Mouse (Mus musculus) kidney, postnatal 0 days (tissue): Measurements from ENCODE around the gene Hspa2. TPM values are rescaled to one million over a fixed set of nuclear protein-coding genes. Genes with fewer than 3 reads are reported as not detected.
"Not testable (repeated sequence)": the region's sequence is repeated elsewhere in the genome, so short reads cannot be mapped to it uniquely, and the experiment has no call there.

ENCODE experiments used
- ATAC-seq: fragments of 200-750 bp; cut with Nextera tagmentation; replicated peaks from 2 replicates; pipeline ENCODE4 v1.8.0; 2017; ENCODE audit warnings: low read depth, moderate number of reproducible peaks, moderate TSS enrichment, moderate library complexity; ENCODE audit not compliant: low FRiP score
- DNase-seq: peaks from one replicate; pipeline ENCODE4 v3.0.0-alpha.2; 2016; ENCODE audit warnings: low spot score
- H3K27ac ChIP-seq: fragments of 300-500 bp; sonication (generic); 2 replicates; pipeline ENCODE4 v1.5.1; 2014; ENCODE audit warnings: mild to moderate bottlenecking
- H3K27me3 ChIP-seq: fragments of 300-500 bp; sonication (generic); 2 replicates; pipeline ENCODE4 v1.6.1; 2014; ENCODE audit warnings: low read length, mixed read lengths; ENCODE audit not compliant: insufficient read depth
- H3K36me3 ChIP-seq: fragments of 300-500 bp; sonication (generic); 2 replicates; pipeline ENCODE4 v1.6.1; 2014; ENCODE audit warnings: low read length, mixed read lengths; ENCODE audit not compliant: insufficient read depth
- H3K4me1 ChIP-seq: fragments of 300-500 bp; sonication (generic); replicated peaks from 2 replicates; pipeline ENCODE4 v1.6.1; 2014; ENCODE audit warnings: antibody characterized with exemption, low read length, mixed read lengths; ENCODE audit not compliant: insufficient read depth
- H3K4me2 ChIP-seq: fragments of 300-500 bp; sonication (generic); 2 replicates; pipeline ENCODE4 v1.6.1; 2014; ENCODE audit warnings: mild to moderate bottlenecking, low read length, moderate library complexity, mixed read lengths
- H3K4me3 ChIP-seq: fragments of 300-500 bp; sonication (generic); replicated peaks from 2 replicates; pipeline ENCODE4 v1.5.1; 2014; ENCODE audit warnings: low read depth, low read length
- H3K9ac ChIP-seq: fragments of 300-500 bp; sonication (generic); 2 replicates; pipeline ENCODE4 v1.6.1; 2014; ENCODE audit warnings: low read depth, low read length
- H3K9me3 ChIP-seq: fragments of 300-500 bp; sonication (generic); replicated peaks from 2 replicates; pipeline ENCODE4 v1.6.1; 2016; ENCODE audit warnings: low read length, inconsistent platforms, mixed read lengths
- CTCF ChIP-seq: IDR thresholded peaks from 2 replicates; pipeline ENCODE4 v1.5.1; 2016; ENCODE audit warnings: antibody characterized with exemption, low read depth, mild to moderate bottlenecking, moderate library complexity
- WGBS: fragments of 180-500 bp; shearing (Covaris S2); extraction: QIAGEN DNeasy Blood & Tissue Kit; methylation state at CpG from one replicate; pipeline ENCODE4 v1.1.7; 2014; 5-methylcytosine and 5-hydroxymethylcytosine counted together
- polyA plus RNA-seq: library from polyadenylated mRNA; unstranded; fragments of >200 nt; fragmentation: Nextera tagmentation; extraction: Ambion mirVana; gene quantifications from 2 replicates; pipeline ENCODE4 v1.2.1, GENCODE M21; 2015

Gene Hspa2
- polyA plus RNA-seq, 1 experiment from 2014 or later: 12.4 TPM

- ATAC-seq (peak; percentile 52; the same call in 1 of the 2 replicates), DNase-seq (no peak)
- Histone ChIP-seq H3K4me3 (no peak overlapping the region), H3K36me3 (no peaks in the 10 kb centered on the region), H3K9ac (no peak overlapping the region), H3K27me3 (no peaks in the 10 kb centered on the region), H3K27ac (no peak overlapping the region), H3K4me1 (no peaks in the 10 kb centered on the region), H3K9me3 (no peaks in the 10 kb centered on the region), H3K4me2 (peak overlapping the region; percentile 81)
- 50% methylated on average over 8 of the region's 8 CpGs for WGBS
- no peak for TF ChIP-seq CTCF
Observed at GRCm38 (mm10) chr12:76435549-76435948, 31.6 kb downstream of the Hspa2 start.

- not testable (repeated sequence) for ATAC-seq, H3K36me3 ChIP-seq, H3K4me2 ChIP-seq, H3K9ac ChIP-seq, H3K27me3 ChIP-seq, DNase-seq, H3K4me3 ChIP-seq, H3K4me1 ChIP-seq, H3K9me3 ChIP-seq, H3K27ac ChIP-seq
- 80% methylated on average over 6 of the region's 6 CpGs for WGBS
Observed at GRCm38 (mm10) chr12:76443488-76443887, 39.5 kb downstream of the Hspa2 start.

- Histone ChIP-seq H3K9ac (no peak overlapping the region), H3K27ac (peak overlapping the region; percentile 37; the same call in 1 of the 2 replicates), H3K4me2 (peak overlapping the region; percentile 41), H3K36me3 (no peaks in the 10 kb centered on the region), H3K27me3 (no peaks in the 10 kb centered on the region), H3K9me3 (no peaks in the 10 kb centered on the region), H3K4me1 (0 out of 2 replicates have a peak, but pooled peaks cover 3% of the 10 kb centered on the region), H3K4me3 (peak overlapping the region; percentile 19; the same call in 1 of the 2 replicates)
- DNase-seq: peak; percentile 73
- peak; percentile 74 for ATAC-seq
- TF ChIP-seq CTCF: no peak
- WGBS: 22% methylated on average over 10 of the region's 10 CpGs
Observed at GRCm38 (mm10) chr12:76444359-76444772, 40.4 kb downstream of the Hspa2 start.

GRCm38 (mm10) chr12:76444862-76445261 lies 40.9 kb downstream of the Hspa2 start:
- H3K9ac ChIP-seq: no peak overlapping the region
- no peaks in the 10 kb centered on the region for H3K27me3 ChIP-seq
- H3K36me3 ChIP-seq: no peaks in the 10 kb centered on the region
- peak overlapping the region; percentile 37; the same call in 1 of the 2 replicates for H3K27ac ChIP-seq
- H3K4me1 ChIP-seq: 0 out of 2 replicates have a peak, but pooled peaks cover 3% of the 10 kb centered on the region
- 83% methylated on average over 6 of the region's 6 CpGs for whole genome bisulfite sequencing
- ATAC-seq (no peak), DNase-seq (no peak)
- peak overlapping the region; percentile 19; the same call in 1 of the 2 replicates for H3K4me3 ChIP-seq
- no peak for TF ChIP-seq CTCF
- peak overlapping the region; percentile 41 for H3K4me2 ChIP-seq
- H3K9me3 ChIP-seq: no peaks in the 10 kb centered on the region

- no peak overlapping the region for H3K9ac ChIP-seq
- DNase-seq (peak; percentile 48), ATAC-seq (peak; percentile 88)
- H3K9me3 ChIP-seq: no peaks in the 10 kb centered on the region
- no peak overlapping the region for H3K4me3 ChIP-seq
- H3K4me1 ChIP-seq: 0 out of 2 replicates have a peak, but pooled peaks cover 3% of the 10 kb centered on the region
- 35% methylated on average over 11 of the region's 11 CpGs for WGBS
- H3K27ac ChIP-seq: peak overlapping the region; percentile 37; the same call in 1 of the 2 replicates
- no peaks in the 10 kb centered on the region for H3K27me3 ChIP-seq
- TF ChIP-seq CTCF: no peak
- H3K36me3 ChIP-seq: no peaks in the 10 kb centered on the region
- H3K4me2 ChIP-seq: peak overlapping the region; percentile 11; the same call in 1 of the 2 replicates
Observed at GRCm38 (mm10) chr12:76446201-76446600, 42.2 kb downstream of the Hspa2 start.

- ATAC-seq: no peak
- WGBS: 75% methylated on average over 6 of the region's 6 CpGs
Observed at GRCm38 (mm10) chr12:76448127-76448526, 44.2 kb downstream of the Hspa2 start.

GRCm38 (mm10) chr12:76452203-76452602 lies 48.2 kb downstream of the Hspa2 start:
- H3K9ac ChIP-seq: no peak overlapping the region
- no peaks in the 10 kb centered on the region for H3K9me3 ChIP-seq
- no peak overlapping the region for H3K4me3 ChIP-seq
- no peak overlapping the region for H3K27ac ChIP-seq
- ATAC-seq: no peak
- H3K4me1 ChIP-seq: no peaks in the 10 kb centered on the region
- no peak for DNase-seq
- H3K36me3 ChIP-seq: no peaks in the 10 kb centered on the region
- TF ChIP-seq CTCF: no peak
- H3K4me2 ChIP-seq: no peak overlapping the region
- WGBS: 47% methylated on average over 2 of the region's 2 CpGs
- no peaks in the 10 kb centered on the region for H3K27me3 ChIP-seq

More at GRCm38 (mm10) chr12:76448127-76448526, 44.2 kb downstream of the Hspa2 start:
- Histone ChIP-seq H3K36me3 (no peaks in the 10 kb centered on the region), H3K4me3 (no peak overlapping the region), H3K4me2 (no peak overlapping the region), H3K27me3 (no peaks in the 10 kb centered on the region), H3K4me1 (0 out of 2 replicates have a peak, but pooled peaks cover 3% of the 10 kb centered on the region), H3K9ac (no peak overlapping the region), H3K9me3 (no peaks in the 10 kb centered on the region), H3K27ac (no peak overlapping the region)
- no peak for DNase-seq
- no peak for TF ChIP-seq CTCF

Other genes with a start within 250 kb of the Hspa2 start
- 0.68 and 0.75 TPM in 2 replicates for gene Esr2, start 226.9 kb upstream of the Hspa2 start, polyA plus RNA-seq
- gene Tex21, start 157.4 kb upstream of the Hspa2 start, polyA plus RNA-seq: 0.08 and 0.19 TPM in 2 replicates
- gene Mthfd1, start 148.9 kb upstream of the Hspa2 start, polyA plus RNA-seq: 94.0 and 106 TPM in 2 replicates
- 0.43 and 0.54 TPM in 2 replicates for gene Akap5, start 79.3 kb upstream of the Hspa2 start, polyA plus RNA-seq
- 13.0 and 13.2 TPM in 2 replicates for gene Zbtb25, start 34.6 kb upstream of the Hspa2 start, polyA plus RNA-seq
- gene Zbtb1, start 33.9 kb upstream of the Hspa2 start, polyA plus RNA-seq: 8.2 and 9.0 TPM in 2 replicates
- 7.2 and 7.5 TPM in 2 replicates for gene Ppp1r36, start 13.4 kb downstream of the Hspa2 start, polyA plus RNA-seq
- 14.9 and 17.7 TPM in 2 replicates for gene Plekhg3, start 126.7 kb downstream of the Hspa2 start, polyA plus RNA-seq